ENCODE assay signal across 8 mouse cellular contexts in genomic region chr12:54985257-54986051, GRCm38 (mm10). TPM values are rescaled to one million over a fixed set of nuclear protein-coding genes. Genes with fewer than 3 reads are reported as not detected.
DNase-seq lines count a peak whose midpoint lies in the region; ATAC-seq and TF ChIP-seq lines count a peak whose summit lies in the region.

No protein-coding gene starts in this region.

- H3K4me1 ChIP-seq in embryonic facial prominence, embryonic 15.5 days, result 0 out of 2 replicates have a peak, but pooled peaks cover 6% of the 10 kb centered on the region
- H3K4me1 ChIP-seq in heart, embryonic 12.5 days (replicated peaks), result peaks cover 6% of the 10 kb centered on the region; the same call in 1 of the 2 replicates
- peaks cover 7% of the 10 kb centered on the region; the same call in 1 of the 2 replicates for H3K4me1 ChIP-seq in kidney, embryonic 16.5 days (ENCODE audit: insufficient read depth, low read length)
- H3K4me1 ChIP-seq in lung, adult 2 months (ENCODE audit: control insufficient read depth, insufficient read depth, low read length), result no peaks in the 10 kb centered on the region
- H3K4me1 ChIP-seq in neural tube, embryonic 15.5 days, result peaks cover 12% of the 10 kb centered on the region

- peak overlapping the region; percentile 82 for H3K9ac ChIP-seq in embryonic facial prominence, embryonic 15.5 days
- peak overlapping the region; percentile 94 for H3K9ac ChIP-seq in heart, embryonic 12.5 days
- H3K9ac ChIP-seq in kidney, embryonic 16.5 days (replicated peaks; ENCODE audit: low read length), result peak overlapping the region; percentile 91
- H3K9ac ChIP-seq in neural tube, embryonic 15.5 days (replicated peaks), result peak overlapping the region; percentile 67

- WGBS in embryonic facial prominence, embryonic 15.5 days, result under 1% methylated on average over 103 of the region's 117 CpGs
- 3% methylated on average over 82 of the region's 117 CpGs for WGBS in heart, embryonic 12.5 days
- WGBS in kidney, embryonic 16.5 days, result under 1% methylated on average over 95 of the region's 117 CpGs
- WGBS in lung, adult 2 months, result under 1% methylated on average over 104 of the region's 117 CpGs
- WGBS in neural tube, embryonic 15.5 days, result 0% methylated on average over 58 of the region's 117 CpGs

- TF ChIP-seq POLR2A in lung, adult 2 months (IDR thresholded peaks at IDR 0.05; ENCODE audit: borderline replicate concordance, extremely low read depth, low read depth, low read length), result no peak

- peaks cover 57% of the 10 kb centered on the region for H3K79me2 ChIP-seq in C2C12 (ENCODE audit: control insufficient read depth, insufficient read depth)

- H3K4me3 ChIP-seq in C2C12 (ENCODE audit: insufficient read depth, poor library complexity, severe bottlenecking), result peak overlapping the region; percentile 65
- H3K4me3 ChIP-seq in embryonic facial prominence, embryonic 15.5 days (replicated peaks), result peak overlapping the region; percentile 88
- peak overlapping the region; percentile 86 for H3K4me3 ChIP-seq in heart, embryonic 12.5 days
- H3K4me3 ChIP-seq in kidney, embryonic 16.5 days (ENCODE audit: low read length), result peak overlapping the region; percentile 91
- peak overlapping the region; percentile 89 for H3K4me3 ChIP-seq in lung, adult 2 months (replicated peaks; ENCODE audit: extremely low read depth, low read depth, low read length)
- peak overlapping the region; percentile 80 for H3K4me3 ChIP-seq in neural tube, embryonic 15.5 days (replicated peaks)

- H3K27ac ChIP-seq in embryonic facial prominence, embryonic 15.5 days (replicated peaks), result peak overlapping the region; percentile 89
- H3K27ac ChIP-seq in heart, embryonic 12.5 days (ENCODE audit: poor library complexity, severe bottlenecking), result peak overlapping the region; percentile 89
- H3K27ac ChIP-seq in kidney, embryonic 16.5 days (ENCODE audit: low read length), result peak overlapping the region; percentile 89
- H3K27ac ChIP-seq in neural tube, embryonic 15.5 days (replicated peaks), result peak overlapping the region; percentile 82

- peak overlapping the region; percentile 96 for H3ac ChIP-seq in C2C12 (ENCODE audit: control insufficient read depth, insufficient read length, low read depth)

- peak; percentile 53 for ATAC-seq in embryonic facial prominence, embryonic 15.5 days (ENCODE audit: insufficient number of reproducible peaks, low FRiP score, low TSS enrichment, low read depth)
- peak; percentile 81 for ATAC-seq in heart, embryonic 12.5 days (ENCODE audit: insufficient number of reproducible peaks, low FRiP score)
- ATAC-seq in kidney, embryonic 16.5 days (ENCODE audit: low FRiP score, low TSS enrichment), result peak; percentile 58
- peak; percentile 80 for ATAC-seq in neural tube, embryonic 15.5 days (ENCODE audit: low FRiP score)

- TF ChIP-seq CTCF in C2C12 (IDR thresholded peaks at IDR 0.05; ENCODE audit: control insufficient read depth, insufficient read depth, insufficient read length), result no peak
- no peak for TF ChIP-seq CTCF in lung, adult 2 months (IDR thresholded peaks at IDR 0.05; ENCODE audit: insufficient read depth, low read length)

- H3K9me3 ChIP-seq in embryonic facial prominence, embryonic 15.5 days (replicated peaks), result no peaks in the 10 kb centered on the region
- no peaks in the 10 kb centered on the region for H3K9me3 ChIP-seq in heart, embryonic 12.5 days (replicated peaks)
- no peaks in the 10 kb centered on the region for H3K9me3 ChIP-seq in kidney, embryonic 16.5 days (ENCODE audit: low read length)
- no peaks in the 10 kb centered on the region for H3K9me3 ChIP-seq in neural tube, embryonic 15.5 days (replicated peaks)

- H3K4me2 ChIP-seq in embryonic facial prominence, embryonic 15.5 days (replicated peaks), result peak overlapping the region; percentile 82
- H3K4me2 ChIP-seq in heart, embryonic 12.5 days, result peak overlapping the region; percentile 78
- H3K4me2 ChIP-seq in kidney, embryonic 16.5 days (replicated peaks; ENCODE audit: low read depth, low read length), result peak overlapping the region; percentile 79
- peak overlapping the region; percentile 95 for H3K4me2 ChIP-seq in neural tube, embryonic 15.5 days

- no peaks in the 10 kb centered on the region for H3K27me3 ChIP-seq in C2C12 (ENCODE audit: control insufficient read depth, insufficient read depth, insufficient read length)
- H3K27me3 ChIP-seq in embryonic facial prominence, embryonic 15.5 days, result no peaks in the 10 kb centered on the region
- no peaks in the 10 kb centered on the region for H3K27me3 ChIP-seq in heart, embryonic 12.5 days (replicated peaks)
- H3K27me3 ChIP-seq in kidney, embryonic 16.5 days (ENCODE audit: insufficient read depth, low read length), result no peaks in the 10 kb centered on the region
- H3K27me3 ChIP-seq in neural tube, embryonic 15.5 days (replicated peaks), result no peaks in the 10 kb centered on the region

- peaks cover 28% of the 10 kb centered on the region for H3K36me3 ChIP-seq in C2C12 (ENCODE audit: control insufficient read depth, insufficient read depth)
- H3K36me3 ChIP-seq in embryonic facial prominence, embryonic 15.5 days, result no peaks in the 10 kb centered on the region
- H3K36me3 ChIP-seq in heart, embryonic 12.5 days, result peaks cover 12% of the 10 kb centered on the region
- H3K36me3 ChIP-seq in kidney, embryonic 16.5 days (ENCODE audit: insufficient read depth, low read length), result 0 out of 2 replicates have a peak, but pooled peaks cover 2% of the 10 kb centered on the region
- no peaks in the 10 kb centered on the region for H3K36me3 ChIP-seq in neural tube, embryonic 15.5 days

- peak; percentile 56 to 74 for DNase-seq in adrenal gland, postnatal 36 days
- peak; percentile 75 for DNase-seq in lung, adult 2 months
- DNase-seq in thymus, adult 18-20 months, result peak; percentile 36 to 57

- H3K79me3 ChIP-seq in C2C12 (ENCODE audit: low read depth), result peaks cover 40% of the 10 kb centered on the region

TF ChIP-seq in C2C12, 6 proteins besides CTCF, POLR2A, EP300 and RAD21:
- TF ChIP-seq USF1 (IDR thresholded peaks at IDR 0.05; ENCODE audit: low read depth) (no peak), MYOD1 (IDR thresholded peaks at IDR 0.05; ENCODE audit: control insufficient read depth, insufficient read length, low read depth) (no peak), FOSL1 (IDR thresholded peaks at IDR 0.05; ENCODE audit: insufficient read depth, low read length, poor library complexity, severe bottlenecking) (no peak), MAX (IDR thresholded peaks at IDR 0.05) (no peak), CEBPB (IDR thresholded peaks at IDR 0.05; ENCODE audit: low read depth) (no peak), MYOG (IDR thresholded peaks at IDR 0.05; ENCODE audit: control insufficient read depth, extremely low read depth, insufficient read length) (no peak)

RNA-seq across cellular contexts. Expression of gene Gm20403, which starts 0.9 kb away (rescaled TPM):
- polyA plus RNA-seq in C2C12 (2012; fragmentation: generic; extraction: Trizol), result not detected
- total RNA-seq in adrenal gland, postnatal 36 days (2021), result not detected
- polyA plus RNA-seq in embryonic facial prominence, embryonic 15.5 days (2015; fragmentation: Nextera tagmentation; extraction: Ambion mirVana), result not detected in 2 replicates
- polyA plus RNA-seq in heart, embryonic 12.5 days (2016; fragmentation: Nextera tagmentation; extraction: Ambion mirVana), result not detected in 2 replicates
- not detected in 2 replicates for polyA plus RNA-seq in kidney, embryonic 16.5 days (2015; fragmentation: Nextera tagmentation; extraction: Ambion mirVana)
- polyA plus RNA-seq in lung, adult 2 months (2012; rRNA removed), result not detected in 2 replicates
- polyA plus RNA-seq in neural tube, embryonic 15.5 days (2015; fragmentation: Nextera tagmentation; extraction: Ambion mirVana), result not detected in 2 replicates

RNA-seq across cellular contexts. Expression of gene Baz1a, which starts 28.7 kb away (rescaled TPM):
- polyA plus RNA-seq in C2C12 (2012; fragmentation: generic; extraction: Trizol), result 11.3 TPM
- 10 to 100 TPM; 19.7 to 35.8 TPM for total RNA-seq in adrenal gland, postnatal 36 days (2021)
- 25.2 and 26.7 TPM in 2 replicates for polyA plus RNA-seq in embryonic facial prominence, embryonic 15.5 days (2015; fragmentation: Nextera tagmentation; extraction: Ambion mirVana)
- polyA plus RNA-seq in heart, embryonic 12.5 days (2016; fragmentation: Nextera tagmentation; extraction: Ambion mirVana), result 15.5 and 19.5 TPM in 2 replicates
- polyA plus RNA-seq in kidney, embryonic 16.5 days (2015; fragmentation: Nextera tagmentation; extraction: Ambion mirVana), result 19.1 and 23.8 TPM in 2 replicates
- 2.7 and 5.5 TPM in 2 replicates for polyA plus RNA-seq in lung, adult 2 months (2012; rRNA removed)
- polyA plus RNA-seq in neural tube, embryonic 15.5 days (2015; fragmentation: Nextera tagmentation; extraction: Ambion mirVana), result 2.7 and 12.3 TPM in 2 replicates

Comparison
In these comparisons a context has a peak if more than half of its experiments do, and no peak if none do; other contexts are left out.
1. Peak in every context shown above with its lines: DNase-seq, ATAC-seq, H3K4me3 ChIP-seq and H3K27ac ChIP-seq.